Mouse (Mus musculus): Measurements from ENCODE around the gene Ddost.

- no peak for TF ChIP-seq CTCF (IDR thresholded peaks at IDR 0.05; ENCODE audit: borderline replicate concordance, insufficient read depth, low read length)
- no peak for TF ChIP-seq POLR2A (IDR thresholded peaks at IDR 0.05; ENCODE audit: low read depth, low read length)
Observed at GRCm38 (mm10) chr4:138324451-138324850, 19.9 kb downstream of the Ddost start.

All from embryonic fibroblast, embryonic 13.5 days (primary cell).